Mouse (Mus musculus) layer of hippocampus, postnatal 14 days (tissue): ENCODE measurements around the gene Lrrc45. TPM values are rescaled to one million over a fixed set of nuclear protein-coding genes. Genes with fewer than 3 reads are reported as not detected.
"Not testable (repeated sequence)": the region's sequence is repeated elsewhere in the genome, so short reads cannot be mapped to it uniquely, and the experiment has no call there.

Source experiments
- DNase-seq, 2 experiments: peaks; one replicate each; pipeline ENCODE4 v3.0.0; 2021 to 2022; ENCODE audit warnings: low spot score in 2 of 2, mixed read lengths in 1 of 2
- total RNA-seq, 2 experiments: library from RNA; stranded (reverse); gene quantifications; 2 replicates each; pipeline ENCODE4 v1.2.3; 2021

The Lrrc45 gene
- total RNA-seq, 2 experiments from 2014 or later = 56.0 to 58.2 TPM

GRCm38 (mm10) chr11:120726243-120727168 lies 12.8 kb downstream of the Lrrc45 start:
- DNase-seq = no peak

DNA sequence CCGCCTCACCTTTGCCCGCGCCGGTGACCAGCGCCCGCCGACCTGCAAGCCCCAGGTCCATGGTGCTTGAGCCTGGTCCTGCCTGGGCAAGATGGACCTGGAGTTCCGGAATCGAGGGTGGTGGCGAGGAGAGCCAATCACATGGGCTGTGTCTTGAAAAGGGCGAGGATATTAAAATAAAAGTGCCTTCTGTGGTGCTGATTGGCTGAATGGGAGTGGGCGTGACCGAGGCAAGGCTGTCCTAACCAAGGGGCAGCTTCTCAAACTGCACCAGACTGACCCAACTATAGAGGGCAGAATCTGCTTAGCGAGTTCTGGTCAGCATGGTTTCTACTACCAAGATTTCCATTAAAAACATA lies 13.4 kb downstream of the Lrrc45 start, which contains the start of gene Dcxr:
TSS of gene Dcxr (minus strand) at position 113 of the 359 bp plus-strand sequence.
- peak; percentile 68 to 86 for DNase-seq

- no peak for DNase-seq
Observed at GRCm38 (mm10) chr11:120727564-120727963, 13.8 kb downstream of the Lrrc45 start.

GRCm38 (mm10) chr11:120728530-120729240 lies 15.0 kb downstream of the Lrrc45 start:
- no peak for DNase-seq

- DNase-seq = not testable (repeated sequence)
Observed at GRCm38 (mm10) chr11:120729432-120730050, 15.8 kb downstream of the Lrrc45 start.

GRCm38 (mm10) chr11:120730331-120730870 lies 16.7 kb downstream of the Lrrc45 start:
- no peak for DNase-seq

DNA sequence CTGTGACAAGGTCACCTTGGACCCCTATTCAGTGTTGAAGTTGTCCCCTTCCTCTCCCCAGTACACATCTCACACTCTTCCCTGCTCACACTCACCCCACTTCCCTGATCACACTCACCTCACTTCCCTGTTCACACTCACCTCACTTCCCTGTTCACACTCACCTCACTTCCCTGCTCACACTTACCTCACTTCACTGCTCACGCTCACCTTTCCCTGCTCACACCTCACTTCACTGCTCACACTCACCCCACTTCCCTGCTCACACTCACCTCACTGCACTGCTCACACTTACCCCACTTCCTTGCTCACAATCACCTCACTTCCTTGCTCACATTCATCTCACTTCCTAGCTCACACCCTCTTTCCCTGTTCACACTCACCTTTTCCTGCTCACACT lies 17.7 kb downstream of the Lrrc45 start:
- no peak for DNase-seq

- DNase-seq = no peak
Observed at GRCm38 (mm10) chr11:120731858-120732680, 18.3 kb downstream of the Lrrc45 start, which contains the start of gene Cbr2. Gene Cbr2 (minus strand): TSS chr11:120732114.

DNA sequence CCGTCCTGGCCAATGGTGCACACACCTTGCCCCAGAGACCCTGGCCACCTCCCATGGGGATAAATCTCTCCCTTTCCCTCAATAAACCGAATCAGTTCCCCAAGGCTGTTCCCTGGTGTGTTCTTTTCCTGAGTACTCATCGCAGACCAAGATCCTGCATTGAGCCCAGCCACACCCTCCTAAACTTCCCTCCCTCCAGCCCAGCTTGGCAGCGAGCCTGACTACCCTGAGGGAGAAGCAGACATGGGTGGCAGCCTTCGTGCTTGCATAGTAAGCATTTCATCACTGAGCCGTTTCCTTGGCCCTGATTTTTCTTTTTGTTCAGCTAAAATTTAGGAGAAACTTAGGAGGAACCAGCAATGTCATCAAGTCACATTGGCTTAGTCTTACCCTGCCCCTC lies 19.8 kb downstream of the Lrrc45 start:
- no peak for DNase-seq

GRCm38 (mm10) chr11:120736424-120736823 lies 22.7 kb downstream of the Lrrc45 start:
- no peak for DNase-seq

- DNase-seq = no peak
Observed at GRCm38 (mm10) chr11:120740981-120741380, 27.3 kb downstream of the Lrrc45 start.

DNA sequence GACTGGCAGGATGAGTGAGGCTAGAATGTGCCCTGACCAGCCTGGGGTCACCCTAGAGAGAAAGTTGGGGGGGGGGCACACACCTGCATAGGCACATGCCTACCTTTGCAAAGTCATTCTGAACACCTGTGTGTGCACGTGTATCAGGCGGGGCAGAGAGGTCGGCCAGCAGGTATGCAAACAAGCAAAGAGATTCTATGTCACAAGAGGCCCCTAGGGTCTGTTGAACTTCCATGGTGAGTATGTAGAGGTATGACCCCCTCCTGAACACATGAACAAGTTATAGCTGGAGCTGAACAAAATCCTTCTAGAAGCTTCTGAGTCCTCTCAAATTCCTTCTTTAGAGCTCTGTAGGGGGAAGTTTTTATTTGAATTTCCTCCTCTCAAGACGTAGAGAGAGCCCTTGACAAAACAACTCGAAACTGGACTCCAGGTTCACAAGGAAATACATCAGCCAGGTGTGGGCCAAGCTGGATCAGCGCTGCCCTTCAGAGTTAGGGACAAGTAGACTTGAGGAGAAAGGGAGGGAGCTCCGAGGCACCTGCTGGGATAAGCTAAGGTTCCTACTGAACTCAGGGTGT lies 30.5 kb downstream of the Lrrc45 start:
- no peak for DNase-seq

DNA sequence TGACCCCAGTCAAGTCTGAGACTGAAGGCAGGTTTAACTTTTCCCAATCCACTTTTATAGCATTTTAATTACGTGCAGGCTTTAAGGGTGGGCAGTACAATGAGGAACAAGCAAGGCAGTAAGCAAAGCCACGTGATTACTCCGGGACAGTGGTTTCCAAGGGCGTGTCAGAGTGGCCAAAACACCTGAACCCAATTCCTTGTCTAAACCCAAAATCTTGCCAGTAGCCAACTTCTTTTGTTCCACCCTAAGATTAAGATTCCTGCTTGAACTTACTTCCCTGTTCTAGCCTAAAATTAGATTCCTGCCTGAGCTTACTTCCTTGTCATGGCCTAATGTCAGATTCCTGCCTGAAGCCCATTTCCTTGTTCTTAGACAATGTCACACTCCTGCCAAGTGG lies 34.2 kb downstream of the Lrrc45 start:
- DNase-seq = no peak

DNA sequence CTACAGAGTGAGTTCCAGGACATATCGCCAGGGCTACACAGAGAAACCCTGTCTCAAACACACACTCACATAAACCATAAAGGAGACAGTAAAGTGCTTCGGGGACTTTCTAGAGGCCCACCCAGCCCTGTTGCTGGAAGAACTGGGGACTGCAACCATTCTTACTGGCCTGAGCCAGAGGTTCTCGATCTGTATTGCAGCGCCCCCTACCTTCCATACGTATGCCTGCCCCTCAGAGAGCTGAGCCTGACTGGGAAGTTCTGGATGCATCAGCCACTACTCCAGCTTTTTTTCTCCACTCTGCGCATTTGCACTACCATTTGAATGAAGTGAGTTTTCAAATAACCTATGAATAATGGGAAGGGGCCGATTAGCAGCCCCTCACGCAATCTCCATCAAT lies 35.7 kb downstream of the Lrrc45 start:
- peak in 1 of 2 experiments; percentile 24 for DNase-seq

- DNase-seq = no peak
Observed at GRCm38 (mm10) chr11:120751606-120752005, 37.9 kb downstream of the Lrrc45 start.

- DNase-seq = no peak
Observed at GRCm38 (mm10) chr11:120760236-120760635, 46.5 kb downstream of the Lrrc45 start.

DNA sequence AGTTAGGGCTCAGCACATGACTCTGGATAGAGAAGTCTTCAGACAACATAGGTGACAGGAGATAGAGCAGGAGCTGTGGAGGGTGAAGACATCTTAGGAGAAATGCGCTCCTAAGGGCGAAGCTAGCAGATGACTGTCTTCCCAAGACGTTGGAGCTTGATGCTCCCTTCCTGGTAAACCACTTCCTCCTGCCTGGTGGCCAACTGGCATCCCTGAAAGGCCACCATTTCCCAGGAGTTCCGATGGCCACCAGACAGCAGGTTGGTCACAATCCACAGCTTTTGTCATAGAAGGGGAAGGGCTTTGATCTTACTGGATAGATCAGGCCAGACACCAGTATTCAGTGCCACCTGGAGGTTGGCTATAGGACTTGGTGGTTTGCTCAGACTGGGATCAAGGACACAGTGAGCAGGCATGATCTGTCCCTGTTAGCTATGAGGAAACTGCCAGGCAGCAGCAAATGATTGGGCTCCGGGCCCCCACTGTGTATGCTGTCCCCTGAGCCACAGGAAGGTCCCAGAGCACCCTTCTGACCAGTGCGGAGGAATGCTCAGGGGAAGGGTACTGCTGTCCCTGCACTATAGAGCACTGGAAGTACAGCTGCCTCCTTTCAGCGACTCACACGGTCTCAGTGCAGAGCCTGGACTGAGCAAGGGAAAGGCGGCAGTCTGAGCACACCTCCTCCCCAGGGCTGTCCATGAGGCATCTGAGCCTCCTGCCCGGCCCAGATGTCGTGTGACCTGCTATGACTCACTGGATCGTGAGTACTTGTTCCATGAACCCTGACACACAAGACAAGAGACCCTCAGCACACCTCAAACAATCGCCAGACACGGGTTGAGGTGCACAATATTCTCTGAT lies 48.3 kb downstream of the Lrrc45 start:
- DNase-seq = no peak

- DNase-seq = not testable (repeated sequence)
Observed at GRCm38 (mm10) chr11:120762672-120763041, 48.9 kb downstream of the Lrrc45 start, which contains the start of gene Hmga1b. Gene Hmga1b (plus strand): TSS chr11:120762794.
